Mouse (Mus musculus) left cerebral cortex, adult 18-20 months (tissue): ENCODE data around the gene Gm28048. TPM values are rescaled to one million over a fixed set of nuclear protein-coding genes. Genes with fewer than 3 reads are reported as not detected.

Experiments
- DNase-seq, 2 experiments: peaks; one replicate each; pipeline ENCODE4 v3.0.0; 2021 to 2022; ENCODE audit warnings: low spot score in 2 of 2, mixed read lengths in 1 of 2
- total RNA-seq, 2 experiments: library from RNA; stranded (reverse); gene quantifications; 2 replicates each; pipeline ENCODE4 v1.2.3; 2021

Gm28048 gene
- total RNA-seq, 2 experiments from 2014 or later, result 10.1 to 11.3 TPM

GRCm38 (mm10) chr11:22813427-22813826 lies 168.5 kb downstream of the Gm28048 start:
- no peak for DNase-seq

- no peak for DNase-seq
Measured at GRCm38 (mm10) chr11:22811413-22811812, 170.5 kb downstream of the Gm28048 start.

GRCm38 (mm10) chr11:22809465-22810096 lies 172.3 kb downstream of the Gm28048 start:
- no peak for DNase-seq

GRCm38 (mm10) chr11:22808040-22808439 lies 173.8 kb downstream of the Gm28048 start:
- no peak for DNase-seq

GRCm38 (mm10) chr11:22805171-22805570 lies 176.7 kb downstream of the Gm28048 start:
- DNase-seq, result no peak

- no peak for DNase-seq
Measured at GRCm38 (mm10) chr11:22799987-22800424, 181.9 kb downstream of the Gm28048 start.

GRCm38 (mm10) chr11:22798916-22799315 lies 183.0 kb downstream of the Gm28048 start:
- no peak for DNase-seq

GRCm38 (mm10) chr11:22794734-22795133 lies 187.2 kb downstream of the Gm28048 start:
- DNase-seq, result no peak

- no peak for DNase-seq
Measured at GRCm38 (mm10) chr11:22793881-22794203, 188.0 kb downstream of the Gm28048 start.

- no peak for DNase-seq
Measured at GRCm38 (mm10) chr11:22793176-22793880, 188.6 kb downstream of the Gm28048 start.

- DNase-seq, result no peak
Measured at GRCm38 (mm10) chr11:22792149-22792548, 189.7 kb downstream of the Gm28048 start.

- DNase-seq, result no peak
Measured at GRCm38 (mm10) chr11:22791726-22792125, 190.2 kb downstream of the Gm28048 start.

GRCm38 (mm10) chr11:22787833-22788232 lies 194.1 kb downstream of the Gm28048 start:
- no peak for DNase-seq

Other genes starting within 250 kb of the Gm28048 start
- gene B3gnt2, start 121.1 kb downstream of the Gm28048 start, total RNA-seq, result 10 to 100 TPM; 13.5 to 19.3 TPM
- 10 to 100 TPM; 70.9 to 72.5 TPM for gene Zrsr1, start 10.1 kb downstream of the Gm28048 start, total RNA-seq
- gene Commd1, start 292 bp upstream of the Gm28048 start, total RNA-seq, result 10 to 100 TPM; 46.4 to 47.6 TPM
- 100 to 1,000 TPM; 111 to 117 TPM for gene Cct4, start 8.4 kb upstream of the Gm28048 start, total RNA-seq
- 1 to 10 TPM; 3.2 to 5.2 TPM for gene Fam161a, start 25.4 kb upstream of the Gm28048 start, total RNA-seq